Mouse (Mus musculus): ENCODE results near the gene Grid2ip. TPM values are rescaled to one million over a fixed set of nuclear protein-coding genes. Genes with fewer than 3 reads are reported as not detected.
A peak's percentile ranks its signal among the peaks of the same experiment; 100 is the strongest.

Grid2ip gene
- total and polyA plus RNA-seq, 2 experiments from 2014 or later, result not detected

GRCm38 (mm10) chr5:143356017-143356416 is 1.1 kb upstream of the Grid2ip start:
- no peak overlapping the region for H3K27ac ChIP-seq (ENCODE audit: low read depth)
- 0 out of 2 replicates have a peak, but pooled peaks cover 4% of the 10 kb centered on the region for H3K4me1 ChIP-seq (ENCODE audit: control insufficient read depth, insufficient read depth)
- no peaks in the 10 kb centered on the region for H3K36me3 ChIP-seq (replicated peaks; ENCODE audit: control insufficient read depth, insufficient read depth, low read length)
- TF ChIP-seq CTCF (IDR thresholded peaks at IDR 0.05; ENCODE audit: low read depth), result no peak
- no peak for TF ChIP-seq EP300 (IDR thresholded peaks at IDR 0.05; ENCODE audit: low read depth)
- WGBS, result 38% methylated on average over 5 of the region's 5 CpGs
- H3K4me3 ChIP-seq (ENCODE audit: low read depth, low read length), result no peak overlapping the region
- DNase-seq (ENCODE audit: low spot score) (no peak), ATAC-seq (ENCODE audit: insufficient read depth, low read depth) (no peak)
- peaks cover 5% of the 10 kb centered on the region; the same call in 1 of the 2 replicates for H3K9me3 ChIP-seq (replicated peaks; ENCODE audit: control insufficient read depth, low read length)
- no peak overlapping the region for H3K9ac ChIP-seq (replicated peaks; ENCODE audit: low read depth, low read length)
- H3K27me3 ChIP-seq (ENCODE audit: control insufficient read depth, insufficient read depth, low read length), result peaks cover 36% of the 10 kb centered on the region
- no peak overlapping the region for H3K4me2 ChIP-seq (ENCODE audit: low read depth, low read length)

- peaks cover 3% of the 10 kb centered on the region; the same call in 1 of the 2 replicates for H3K9me3 ChIP-seq (replicated peaks; ENCODE audit: control insufficient read depth, low read length)
- H3K4me3 ChIP-seq (ENCODE audit: low read depth, low read length), result peak overlapping the region; percentile 12
- no peaks in the 10 kb centered on the region for H3K36me3 ChIP-seq (replicated peaks; ENCODE audit: control insufficient read depth, insufficient read depth, low read length)
- H3K27me3 ChIP-seq (ENCODE audit: control insufficient read depth, insufficient read depth, low read length), result peaks cover 40% of the 10 kb centered on the region
- no peak overlapping the region for H3K9ac ChIP-seq (replicated peaks; ENCODE audit: low read depth, low read length)
- ATAC-seq (ENCODE audit: insufficient read depth, low read depth) (no peak), DNase-seq (ENCODE audit: low spot score) (no peak)
- TF ChIP-seq EP300 (IDR thresholded peaks at IDR 0.05; ENCODE audit: low read depth) (no peak), CTCF (IDR thresholded peaks at IDR 0.05; ENCODE audit: low read depth) (no peak)
- WGBS, result 4% methylated on average over 25 of the region's 28 CpGs
- H3K4me1 ChIP-seq (ENCODE audit: control insufficient read depth, insufficient read depth), result 0 out of 2 replicates have a peak, but pooled peaks cover 4% of the 10 kb centered on the region
- H3K27ac ChIP-seq (ENCODE audit: low read depth), result no peak overlapping the region
- peak overlapping the region; percentile 22 for H3K4me2 ChIP-seq (ENCODE audit: low read depth, low read length)
These were observed 426 bp downstream of the Grid2ip start for GRCm38 (mm10) chr5:143357564-143357963.

- DNase-seq (ENCODE audit: low spot score), result no peak
- ATAC-seq (ENCODE audit: insufficient read depth, low read depth), result no peak
- Histone ChIP-seq H3K4me2 (ENCODE audit: low read depth, low read length) (no peak overlapping the region), H3K27me3 (ENCODE audit: control insufficient read depth, insufficient read depth, low read length) (peaks cover 52% of the 10 kb centered on the region), H3K4me1 (ENCODE audit: control insufficient read depth, insufficient read depth) (0 out of 2 replicates have a peak, but pooled peaks cover 4% of the 10 kb centered on the region), H3K9ac (replicated peaks; ENCODE audit: low read depth, low read length) (no peak overlapping the region), H3K36me3 (replicated peaks; ENCODE audit: control insufficient read depth, insufficient read depth, low read length) (no peaks in the 10 kb centered on the region), H3K27ac (ENCODE audit: low read depth) (no peak overlapping the region), H3K9me3 (replicated peaks; ENCODE audit: control insufficient read depth, low read length) (no peaks in the 10 kb centered on the region), H3K4me3 (ENCODE audit: low read depth, low read length) (no peak overlapping the region)
- TF ChIP-seq EP300 (IDR thresholded peaks at IDR 0.05; ENCODE audit: low read depth) (no peak), CTCF (IDR thresholded peaks at IDR 0.05; ENCODE audit: low read depth) (no peak)
- 32% methylated on average over 7 of the region's 7 CpGs for WGBS
These were observed 2.1 kb downstream of the Grid2ip start for GRCm38 (mm10) chr5:143359263-143359662.

GRCm38 (mm10) chr5:143360000-143360399 is 2.9 kb downstream of the Grid2ip start:
- Histone ChIP-seq H3K4me1 (ENCODE audit: control insufficient read depth, insufficient read depth) (0 out of 2 replicates have a peak, but pooled peaks cover 4% of the 10 kb centered on the region), H3K27me3 (ENCODE audit: control insufficient read depth, insufficient read depth, low read length) (peaks cover 59% of the 10 kb centered on the region), H3K4me2 (ENCODE audit: low read depth, low read length) (no peak overlapping the region), H3K9me3 (replicated peaks; ENCODE audit: control insufficient read depth, low read length) (no peaks in the 10 kb centered on the region), H3K4me3 (ENCODE audit: low read depth, low read length) (no peak overlapping the region), H3K27ac (ENCODE audit: low read depth) (no peak overlapping the region), H3K36me3 (replicated peaks; ENCODE audit: control insufficient read depth, insufficient read depth, low read length) (no peaks in the 10 kb centered on the region), H3K9ac (replicated peaks; ENCODE audit: low read depth, low read length) (no peak overlapping the region)
- DNase-seq (ENCODE audit: low spot score) (no peak), ATAC-seq (ENCODE audit: insufficient read depth, low read depth) (no peak)
- 59% methylated on average over 5 of the region's 5 CpGs for WGBS
- TF ChIP-seq CTCF (IDR thresholded peaks at IDR 0.05; ENCODE audit: low read depth) (peak; percentile 26; the same call in 1 of the 2 replicates), EP300 (IDR thresholded peaks at IDR 0.05; ENCODE audit: low read depth) (no peak)

GRCm38 (mm10) chr5:143361428-143361827 is 4.3 kb downstream of the Grid2ip start:
- no peak overlapping the region for H3K27ac ChIP-seq (ENCODE audit: low read depth)
- no peak for ATAC-seq (ENCODE audit: insufficient read depth, low read depth)
- no peak for TF ChIP-seq CTCF (IDR thresholded peaks at IDR 0.05; ENCODE audit: low read depth)
- no peak for TF ChIP-seq EP300 (IDR thresholded peaks at IDR 0.05; ENCODE audit: low read depth)
- H3K9me3 ChIP-seq (replicated peaks; ENCODE audit: control insufficient read depth, low read length), result no peaks in the 10 kb centered on the region
- no peak overlapping the region for H3K4me3 ChIP-seq (ENCODE audit: low read depth, low read length)
- 0 out of 2 replicates have a peak, but pooled peaks cover 4% of the 10 kb centered on the region for H3K4me1 ChIP-seq (ENCODE audit: control insufficient read depth, insufficient read depth)
- DNase-seq (ENCODE audit: low spot score), result no peak
- no peaks in the 10 kb centered on the region for H3K36me3 ChIP-seq (replicated peaks; ENCODE audit: control insufficient read depth, insufficient read depth, low read length)
- H3K27me3 ChIP-seq (ENCODE audit: control insufficient read depth, insufficient read depth, low read length), result peaks cover 66% of the 10 kb centered on the region
- no peak overlapping the region for H3K9ac ChIP-seq (replicated peaks; ENCODE audit: low read depth, low read length)
- 57% methylated on average over 7 of the region's 7 CpGs for WGBS
- H3K4me2 ChIP-seq (ENCODE audit: low read depth, low read length), result no peak overlapping the region

Data from heart, postnatal 0 days (tissue).